13 mouse cellular contexts compared by ENCODE assay signal in the genomic region with DNA sequence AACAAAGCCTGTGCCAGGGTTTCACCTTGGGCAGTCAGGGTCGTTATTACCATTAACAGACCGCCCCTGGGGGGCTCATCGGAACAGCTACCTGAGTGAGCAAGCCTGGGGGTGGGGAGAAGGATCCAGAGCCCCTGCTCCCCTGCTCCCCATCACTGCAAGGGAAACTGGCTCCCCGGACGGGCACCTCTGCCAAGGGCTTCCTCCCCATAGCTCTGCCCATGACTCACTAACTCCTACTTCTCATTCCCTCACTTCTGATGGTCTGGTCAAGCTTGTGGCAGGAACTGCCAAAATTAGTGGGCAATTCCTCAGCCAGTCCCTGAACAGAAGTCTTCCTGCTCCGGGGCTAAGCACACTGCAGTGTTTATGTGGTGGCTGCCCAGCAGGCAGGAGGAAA. TPM values are rescaled to one million over a fixed set of nuclear protein-coding genes. Genes with fewer than 3 reads are reported as not detected.
DNase-seq lines count a peak whose midpoint lies in the region; ATAC-seq lines count a peak whose summit lies in the region.
"Had no signal": no experiment of that assay in that cellular context is flagged by ENCODE, and none has a peak within 500 bp of the region (broad histone marks: within the 10 kb centered on the region; RNA-seq: fewer than 3 reads in every experiment).

No protein-coding gene starts in this region.

- peak; percentile 27; the same call in 1 of the 2 replicates for ATAC-seq in intestine, embryonic 16.5 days
- no peak for ATAC-seq in intestine, embryonic 15.5 days
- no peak for ATAC-seq in limb, embryonic 12.5 days (ENCODE audit: insufficient number of reproducible peaks, insufficient read depth, low FRiP score, low TSS enrichment, low read depth)
- ATAC-seq in hindbrain, embryonic 14.5 days (ENCODE audit: low FRiP score), result no peak
- no peak for ATAC-seq in activated CD4-positive, CD25-positive, alpha-beta regulatory T cell, adult 4 months

- 50% methylated on average over 6 of the region's 6 CpGs for WGBS in intestine, embryonic 16.5 days
- WGBS in intestine, embryonic 15.5 days, result 53% methylated on average over 6 of the region's 6 CpGs
- 41% methylated on average over 6 of the region's 6 CpGs for WGBS in limb, embryonic 12.5 days
- WGBS in hindbrain, embryonic 14.5 days, result 76% methylated on average over 5 of the region's 6 CpGs

- DNase-seq in Muller cell, postnatal 12 days (ENCODE audit: inconsistent ontology term), result peak; percentile 47
- peak; percentile 20 for DNase-seq in gastrocnemius, postnatal 25 days
- DNase-seq in left cerebral cortex, postnatal 10 days (ENCODE audit: extremely low spot score in 1 of 2, low spot score in 2 of 2), result no peak
- no peak for DNase-seq in hindbrain, embryonic 14.5 days (ENCODE audit: low spot score)
- DNase-seq: liver had no signal

- no peak overlapping the region for H3K4me2 ChIP-seq in intestine, embryonic 16.5 days (ENCODE audit: low read depth, low read length)
- H3K4me2 ChIP-seq in intestine, embryonic 15.5 days (replicated peaks), result no peak overlapping the region
- H3K4me2 ChIP-seq in limb, embryonic 12.5 days, result no peak overlapping the region
- H3K4me2 ChIP-seq in hindbrain, embryonic 14.5 days (replicated peaks), result no peak overlapping the region

- H3K36me3 ChIP-seq in intestine, embryonic 16.5 days (ENCODE audit: control insufficient read depth, insufficient read depth, low read length), result no peaks in the 10 kb centered on the region
- no peaks in the 10 kb centered on the region for H3K36me3 ChIP-seq in intestine, embryonic 15.5 days
- H3K36me3 ChIP-seq in limb, embryonic 12.5 days, result no peaks in the 10 kb centered on the region
- no peaks in the 10 kb centered on the region for H3K36me3 ChIP-seq in hindbrain, embryonic 14.5 days (replicated peaks; ENCODE audit: control insufficient read depth, insufficient read depth)

- H3K4me3 ChIP-seq in intestine, embryonic 16.5 days (ENCODE audit: low read length), result no peak overlapping the region
- H3K4me3 ChIP-seq in intestine, embryonic 15.5 days (replicated peaks), result no peak overlapping the region
- H3K4me3 ChIP-seq in limb, embryonic 12.5 days (replicated peaks), result no peak overlapping the region
- no peak overlapping the region for H3K4me3 ChIP-seq in hindbrain, embryonic 14.5 days (replicated peaks; ENCODE audit: low read length)

- intact Hi-C loops in left cerebral cortex, postnatal 10 days (cut with DNase I), result no loop called here

- H3K4me1 ChIP-seq in intestine, embryonic 16.5 days (ENCODE audit: control insufficient read depth, insufficient read depth, low read length), result no peaks in the 10 kb centered on the region
- no peaks in the 10 kb centered on the region for H3K4me1 ChIP-seq in intestine, embryonic 15.5 days (replicated peaks)
- H3K4me1 ChIP-seq in limb, embryonic 12.5 days (replicated peaks), result peaks cover 8% of the 10 kb centered on the region; the same call in 1 of the 2 replicates
- no peaks in the 10 kb centered on the region for H3K4me1 ChIP-seq in hindbrain, embryonic 14.5 days (replicated peaks; ENCODE audit: control insufficient read depth, insufficient read depth, low read length)

- no peaks in the 10 kb centered on the region for H3K9me3 ChIP-seq in intestine, embryonic 16.5 days (ENCODE audit: control insufficient read depth, low read length)
- no peaks in the 10 kb centered on the region for H3K9me3 ChIP-seq in intestine, embryonic 15.5 days
- no peaks in the 10 kb centered on the region for H3K9me3 ChIP-seq in limb, embryonic 12.5 days
- H3K9me3 ChIP-seq in hindbrain, embryonic 14.5 days (ENCODE audit: control insufficient read depth, low read length), result no peaks in the 10 kb centered on the region

- no peaks in the 10 kb centered on the region for H3K27me3 ChIP-seq in intestine, embryonic 16.5 days (replicated peaks; ENCODE audit: control insufficient read depth, insufficient read depth, low read length)
- H3K27me3 ChIP-seq in intestine, embryonic 15.5 days (replicated peaks), result no peaks in the 10 kb centered on the region
- no peaks in the 10 kb centered on the region for H3K27me3 ChIP-seq in limb, embryonic 12.5 days
- H3K27me3 ChIP-seq in hindbrain, embryonic 14.5 days (ENCODE audit: control insufficient read depth, insufficient read depth, low read length), result no peaks in the 10 kb centered on the region

- no peak overlapping the region for H3K27ac ChIP-seq in intestine, embryonic 16.5 days (ENCODE audit: low read length)
- no peak overlapping the region for H3K27ac ChIP-seq in intestine, embryonic 15.5 days
- H3K27ac ChIP-seq in limb, embryonic 12.5 days, result 0 out of 2 replicates have a peak overlapping the region, but pooled peaks have one; percentile 12
- no peak overlapping the region for H3K27ac ChIP-seq in hindbrain, embryonic 14.5 days

- no peak overlapping the region for H3K9ac ChIP-seq in intestine, embryonic 16.5 days (ENCODE audit: low read depth, low read length)
- no peak overlapping the region for H3K9ac ChIP-seq in intestine, embryonic 15.5 days
- no peak overlapping the region; the same call in 1 of the 2 replicates for H3K9ac ChIP-seq in limb, embryonic 12.5 days (replicated peaks)
- no peak overlapping the region for H3K9ac ChIP-seq in hindbrain, embryonic 14.5 days

RNA-seq across cellular contexts. Expression of a gene that starts 18.9 kb away (rescaled TPM):
- 0.23 and 0.43 TPM in 2 replicates for polyA plus RNA-seq in intestine, embryonic 16.5 days (2015; fragmentation: Nextera tagmentation; extraction: Ambion mirVana)
- polyA plus RNA-seq in intestine, embryonic 15.5 days (2015; fragmentation: Nextera tagmentation; extraction: Ambion mirVana), result 0.40 TPM in 2 replicates
- under 1 TPM in 1 of 2 experiments, not detected in 1; 0.24 TPM for total RNA-seq in gastrocnemius, postnatal 25 days (2021)
- 0.29 and 0.35 TPM in 2 replicates for polyA plus RNA-seq in limb, embryonic 12.5 days (2016; fragmentation: Nextera tagmentation; extraction: Ambion mirVana)
- total RNA-seq in left cerebral cortex, postnatal 10 days (2021), result not detected
- polyA plus RNA-seq in hindbrain, embryonic 14.5 days (2014; fragmentation: Nextera tagmentation; extraction: Ambion mirVana), result not detected in 2 replicates
- not detected for polyA plus RNA-seq in activated CD4-positive, CD25-positive, alpha-beta regulatory T cell, adult 4 months (2017; shearing (Covaris generic))
- total RNA-seq: hematopoietic stem cell, adult 5-6 weeks; megakaryocyte progenitor cell, adult 5-6 weeks had no signal
- polyA plus RNA-seq: large intestine, adult 2 months; neural tube, embryonic 11.5 days had no signal

RNA-seq across cellular contexts. Expression of a gene that starts 19.1 kb away (rescaled TPM):
- polyA plus RNA-seq in intestine, embryonic 16.5 days (2015; fragmentation: Nextera tagmentation; extraction: Ambion mirVana), result 1.1 and 1.3 TPM in 2 replicates
- polyA plus RNA-seq in intestine, embryonic 15.5 days (2015; fragmentation: Nextera tagmentation; extraction: Ambion mirVana), result 1.4 and 1.6 TPM in 2 replicates
- 1 to 10 TPM; 1.4 to 1.5 TPM for total RNA-seq in gastrocnemius, postnatal 25 days (2021)
- polyA plus RNA-seq in limb, embryonic 12.5 days (2016; fragmentation: Nextera tagmentation; extraction: Ambion mirVana), result 0.73 and 0.78 TPM in 2 replicates
- under 1 TPM; 0.30 to 0.32 TPM for total RNA-seq in left cerebral cortex, postnatal 10 days (2021)
- polyA plus RNA-seq in hindbrain, embryonic 14.5 days (2014; fragmentation: Nextera tagmentation; extraction: Ambion mirVana), result 0.09 TPM in 2 replicates
- polyA plus RNA-seq in activated CD4-positive, CD25-positive, alpha-beta regulatory T cell, adult 4 months (2017; shearing (Covaris generic)), result under 1 TPM in 1 of 2 experiments, not detected in 1; 0.13 TPM
- total RNA-seq: hematopoietic stem cell, adult 5-6 weeks had no signal

Comparison
In these comparisons a context has a peak if more than half of its experiments do, and no peak if none do; other contexts are left out.
1. DNase-seq: peak in Muller cell, postnatal 12 days (single experiment) and gastrocnemius, postnatal 25 days (single experiment); none in left cerebral cortex, postnatal 10 days (0 of 2) and hindbrain, embryonic 14.5 days (single experiment).